Mouse (Mus musculus) ovary, postnatal 36 days (tissue): ENCODE measurements at regions not wholly inside any gene's neighbourhood (a gene's known extent, or its start where the extent isn't known, plus 50 kb on each side); places are given as distances from the start of the nearest gene placed in this dataset.
"Not testable (repeated sequence)": the region's sequence is repeated elsewhere in the genome, so short reads cannot be mapped to it uniquely, and the experiment has no call there.

Experiments used
- DNase-seq: peaks from one replicate; pipeline ENCODE4 v3.0.0; 2022; ENCODE audit warnings: low spot score, mixed read lengths

GRCm38 (mm10) chr17:50397324-50397723 is 103.9 kb upstream of the Dazl start:
- DNase-seq = no peak

GRCm38 (mm10) chr17:50407249-50407990 is 101.8 kb upstream of the Plcl2 start:
- DNase-seq = no peak

GRCm38 (mm10) chr17:50408581-50408980 is 100.6 kb upstream of the Plcl2 start:
- DNase-seq = no peak

GRCm38 (mm10) chr17:50409271-50409670 is 99.9 kb upstream of the Plcl2 start:
- DNase-seq = no peak

GRCm38 (mm10) chr17:50409895-50410294 is 99.3 kb upstream of the Plcl2 start:
- no peak for DNase-seq

- no peak for DNase-seq
These were observed 98.9 kb upstream of the Plcl2 start for GRCm38 (mm10) chr17:50410296-50410695.

GRCm38 (mm10) chr17:50412446-50412845 is 96.8 kb upstream of the Plcl2 start:
- DNase-seq = no peak

GRCm38 (mm10) chr17:50413916-50414315 is 95.3 kb upstream of the Plcl2 start:
- DNase-seq = no peak

- DNase-seq = no peak
These were observed 93.7 kb upstream of the Plcl2 start for GRCm38 (mm10) chr17:50415331-50416005.

GRCm38 (mm10) chr17:50416119-50416518 is 93.1 kb upstream of the Plcl2 start:
- no peak for DNase-seq

GRCm38 (mm10) chr17:50416538-50417113 is 92.6 kb upstream of the Plcl2 start:
- no peak for DNase-seq

- no peak for DNase-seq
These were observed 90.3 kb upstream of the Plcl2 start for GRCm38 (mm10) chr17:50418863-50419383.

- DNase-seq = not testable (repeated sequence)
These were observed 89.7 kb upstream of the Plcl2 start for GRCm38 (mm10) chr17:50419551-50419950.

- DNase-seq = no peak
These were observed 89.2 kb upstream of the Plcl2 start for GRCm38 (mm10) chr17:50419966-50420365.

- DNase-seq = no peak
These were observed 88.5 kb upstream of the Plcl2 start for GRCm38 (mm10) chr17:50420690-50421089.

- no peak for DNase-seq
These were observed 87.7 kb upstream of the Plcl2 start for GRCm38 (mm10) chr17:50421476-50421875.

GRCm38 (mm10) chr17:50425110-50425509 is 84.1 kb upstream of the Plcl2 start:
- no peak for DNase-seq

- no peak for DNase-seq
These were observed 83.7 kb upstream of the Plcl2 start for GRCm38 (mm10) chr17:50425531-50425930.

- DNase-seq = no peak
These were observed 83.1 kb upstream of the Plcl2 start for GRCm38 (mm10) chr17:50426146-50426545.

- no peak for DNase-seq
These were observed 81.7 kb upstream of the Plcl2 start for GRCm38 (mm10) chr17:50427331-50428003.

- DNase-seq = no peak
These were observed 81.1 kb upstream of the Plcl2 start for GRCm38 (mm10) chr17:50428004-50428560.

GRCm38 (mm10) chr17:50432559-50432958 is 76.6 kb upstream of the Plcl2 start:
- no peak for DNase-seq
